Mouse (Mus musculus): ENCODE data around the gene Xlr5a.

DNA sequence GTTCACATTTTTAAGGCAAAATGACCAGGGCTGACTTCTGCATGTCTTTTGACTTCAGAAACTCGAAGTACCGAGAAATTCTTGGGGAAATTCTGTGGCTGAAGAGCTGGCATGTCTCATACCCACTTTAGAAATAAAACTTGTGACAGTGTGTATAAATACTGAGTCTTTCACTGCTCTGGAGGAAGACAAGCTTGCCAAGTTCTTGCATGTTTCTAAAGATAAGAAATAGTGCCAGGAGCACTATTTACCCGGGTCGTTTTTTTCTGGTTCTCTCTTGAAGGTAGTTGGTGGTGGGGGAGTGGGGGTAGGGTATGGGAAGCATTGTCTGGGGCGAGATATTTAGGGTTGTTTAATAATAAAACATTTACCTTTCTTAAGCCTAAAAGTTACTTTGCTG is 230.5 kb downstream of the Xlr5a start:
- TF ChIP-seq EP300 (IDR thresholded peaks at IDR 0.05; ENCODE audit: low read depth) (no peak), CTCF (IDR thresholded peaks at IDR 0.05; ENCODE audit: low read depth) (no peak)
